Mouse (Mus musculus): ENCODE results near the gene Adcyap1r1.

Gene Adcyap1r1

DNA sequence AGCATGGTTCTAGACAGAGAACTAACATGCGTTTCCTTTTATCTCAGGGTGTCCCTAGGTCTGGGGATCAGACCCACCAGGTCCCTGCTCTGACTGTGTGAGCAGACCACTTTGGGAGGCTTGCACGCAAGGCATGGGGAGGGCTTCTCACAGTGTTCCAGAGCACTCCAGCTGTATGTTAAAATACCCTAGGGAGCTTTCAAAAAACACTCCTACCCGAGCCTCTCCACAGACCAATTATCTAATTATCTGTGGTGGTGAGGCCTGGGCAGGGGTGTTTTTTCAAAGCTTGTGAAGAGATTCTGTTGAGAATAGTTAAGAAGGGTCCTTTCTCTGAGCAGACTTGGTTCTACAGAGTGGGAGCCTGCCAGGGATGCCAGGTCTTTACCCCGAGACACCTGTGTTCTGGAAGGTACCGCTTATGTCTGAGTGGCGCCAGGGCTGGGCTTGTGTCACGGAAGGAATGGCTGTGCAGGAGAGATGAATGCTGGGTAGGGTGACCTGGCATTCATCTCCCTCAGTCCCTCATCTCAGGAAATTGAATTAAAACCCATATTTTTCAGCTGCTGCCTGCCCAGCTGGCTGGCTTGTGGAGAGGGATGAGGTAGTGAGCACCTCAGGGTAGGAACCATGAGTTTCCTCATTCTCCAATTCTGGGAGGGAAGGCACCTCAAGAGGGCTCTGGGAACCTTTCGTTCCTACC lies 2.7 kb upstream of the Adcyap1r1 start:
- no peak for DNase-seq (ENCODE audit: low read depth, low spot score)

DNA sequence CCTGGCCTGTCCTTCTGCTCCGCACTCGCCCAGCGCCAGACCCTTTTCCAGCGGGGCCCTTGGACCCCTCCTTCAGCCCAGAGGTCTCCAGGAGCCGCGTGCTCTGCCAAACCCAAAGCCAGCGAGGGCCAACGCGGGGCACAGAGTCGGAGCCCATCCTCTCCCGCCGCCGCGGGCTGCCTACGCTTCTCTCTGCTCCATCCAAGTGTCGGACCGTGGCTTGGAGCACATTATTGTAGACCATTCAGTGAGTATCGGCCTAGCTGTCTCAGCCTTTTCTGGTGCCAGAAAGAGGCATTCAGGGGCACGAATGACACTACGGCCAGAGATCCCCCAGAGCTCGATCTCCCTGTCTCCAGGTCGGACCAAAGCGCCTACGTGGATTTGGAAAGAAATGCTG lies 603 bp downstream of the Adcyap1r1 start:
- DNase-seq (ENCODE audit: low read depth, low spot score), result no peak

DNA sequence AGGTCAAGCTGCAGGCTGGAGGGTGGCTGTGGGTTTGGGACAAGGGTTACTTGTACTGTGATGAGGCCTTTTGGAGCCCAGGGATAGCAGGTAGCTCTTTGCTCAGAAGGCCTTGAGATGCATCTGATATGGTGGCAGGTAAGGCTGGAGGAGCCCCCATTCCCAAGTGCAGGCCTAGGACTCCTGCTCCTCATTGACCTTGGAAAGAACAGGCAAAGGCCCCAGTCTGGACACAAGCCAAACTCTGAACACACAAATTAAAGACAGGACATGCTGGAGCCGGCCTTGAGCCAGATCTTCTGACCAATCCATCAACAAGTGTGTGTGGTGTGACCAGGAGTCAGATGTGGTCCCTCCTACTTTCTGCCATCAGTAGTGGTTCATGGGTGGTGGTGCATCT lies 1.8 kb downstream of the Adcyap1r1 start:
- no peak for DNase-seq (ENCODE audit: low read depth, low spot score)

DNA sequence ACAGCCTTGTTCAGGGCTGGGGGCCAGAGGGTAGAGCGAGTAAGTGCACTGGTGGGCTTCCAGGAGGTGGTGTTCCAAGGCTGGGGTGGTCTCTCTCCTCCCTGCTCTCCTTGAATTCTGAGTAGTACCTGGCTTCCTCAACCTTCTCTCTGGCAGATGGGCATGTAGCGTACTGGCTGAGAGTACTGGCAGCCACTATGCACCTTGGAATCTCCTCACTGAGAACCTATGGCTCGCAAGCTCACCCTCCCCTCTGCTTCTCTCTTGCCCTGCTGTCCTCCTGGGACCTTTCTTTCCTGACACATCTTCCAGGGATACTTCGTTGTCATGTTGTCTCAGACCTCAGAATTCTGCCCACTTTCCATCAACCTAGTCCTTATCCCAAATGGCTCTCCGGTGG lies 3.9 kb downstream of the Adcyap1r1 start:
- DNase-seq (ENCODE audit: low read depth, low spot score), result no peak

DNA sequence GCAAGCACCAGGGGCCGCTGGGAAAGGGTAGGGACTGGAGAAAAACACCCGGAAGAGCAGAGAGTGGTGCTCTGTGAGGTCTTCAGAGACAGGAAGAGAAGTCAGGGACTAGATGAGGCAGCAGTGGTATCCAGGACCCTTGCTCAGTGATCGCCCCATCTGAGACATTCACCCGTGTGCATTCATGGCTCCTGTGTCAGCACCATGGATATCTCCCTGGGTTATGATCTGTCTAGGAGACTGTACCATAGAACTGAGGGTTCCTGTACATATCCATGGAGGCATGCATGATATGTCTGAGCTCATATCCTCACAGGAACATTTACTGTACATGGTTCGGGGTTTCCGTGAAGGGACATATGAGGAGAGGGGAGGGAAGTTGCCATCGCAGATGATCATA lies 5.9 kb downstream of the Adcyap1r1 start:
- no peak for DNase-seq (ENCODE audit: low read depth, low spot score)

DNA sequence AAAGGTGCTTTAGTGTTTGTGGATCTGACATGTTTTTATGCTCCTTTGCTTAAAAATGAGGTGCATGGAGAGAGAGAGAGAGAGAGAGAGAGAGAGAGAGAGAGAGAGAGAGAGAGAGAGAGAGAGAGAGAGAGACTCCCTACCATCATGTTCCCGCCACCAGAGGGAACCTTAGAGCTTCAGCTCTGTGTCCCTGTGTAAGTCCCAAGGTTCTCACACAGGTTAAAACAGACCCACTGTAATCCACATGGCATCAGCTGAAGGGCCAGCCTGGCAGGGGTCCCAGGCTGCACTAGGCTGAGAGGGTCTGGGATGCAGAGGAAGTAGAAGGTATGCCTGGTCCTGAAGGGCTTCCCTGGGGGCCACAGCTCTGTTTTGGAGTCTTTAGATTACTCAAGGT lies 6.4 kb downstream of the Adcyap1r1 start:
- DNase-seq (ENCODE audit: low read depth, low spot score), result no peak

DNA sequence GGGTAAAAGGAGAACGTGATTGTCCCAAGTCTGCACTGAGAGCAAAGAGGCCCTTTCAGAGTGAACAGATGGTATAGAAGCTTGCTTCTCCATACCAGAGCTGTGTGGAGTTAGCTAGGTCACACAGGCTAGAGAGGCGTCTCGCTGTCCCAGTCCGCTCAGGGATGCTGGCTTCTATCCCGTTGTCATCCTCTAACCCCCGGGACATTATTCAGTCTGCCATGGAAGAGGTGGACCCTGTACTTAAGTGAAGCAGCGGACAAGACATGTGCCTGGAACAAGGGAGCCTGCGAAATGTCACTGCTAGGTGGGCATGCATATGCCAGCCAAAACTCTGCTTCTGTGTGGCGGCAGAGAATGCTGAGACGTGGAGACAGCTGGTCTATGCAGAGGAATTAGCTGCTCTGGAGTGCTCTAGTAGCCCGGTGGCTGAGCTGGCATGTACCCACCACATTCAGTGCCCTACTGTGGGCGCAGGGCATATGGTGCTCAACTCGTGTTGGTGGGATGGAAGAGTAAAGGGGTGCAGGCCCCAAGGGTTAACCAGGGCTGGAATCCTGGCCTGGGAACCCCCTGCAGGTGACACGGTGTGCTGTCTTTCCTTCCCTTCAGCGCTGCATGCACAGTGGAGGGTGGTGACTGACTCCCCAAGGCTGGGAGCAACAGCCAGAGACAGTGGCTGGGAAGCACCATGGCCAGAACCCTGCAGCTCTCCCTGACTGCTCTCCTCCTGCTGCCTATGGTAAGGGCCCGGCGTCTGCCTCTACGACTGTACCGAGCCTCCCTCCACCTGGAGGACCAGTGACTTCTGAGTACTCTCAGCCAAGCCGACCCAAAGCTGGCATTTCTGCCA lies 8.0 kb downstream of the Adcyap1r1 start:
- DNase-seq (ENCODE audit: low read depth, low spot score), result no peak

DNA sequence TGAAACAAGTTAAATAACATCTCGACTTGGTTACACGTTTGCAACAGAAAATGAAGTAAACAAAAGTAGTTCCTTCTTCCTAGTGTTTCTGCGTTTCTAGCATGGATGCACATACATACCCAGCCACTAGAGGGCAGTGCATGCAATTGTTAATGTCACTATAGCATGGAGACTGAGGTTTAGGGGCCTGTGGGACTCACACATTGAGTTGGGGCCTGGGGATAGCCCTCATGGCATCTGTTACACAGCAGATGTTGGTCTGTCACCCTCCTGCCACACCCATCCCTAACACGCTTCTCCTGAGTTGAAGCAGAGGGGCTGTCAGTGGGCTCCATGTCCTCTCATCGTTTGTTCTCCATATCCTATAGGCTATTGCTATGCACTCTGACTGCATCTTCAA lies 9.4 kb downstream of the Adcyap1r1 start:
- DNase-seq (ENCODE audit: low read depth, low spot score), result no peak

DNA sequence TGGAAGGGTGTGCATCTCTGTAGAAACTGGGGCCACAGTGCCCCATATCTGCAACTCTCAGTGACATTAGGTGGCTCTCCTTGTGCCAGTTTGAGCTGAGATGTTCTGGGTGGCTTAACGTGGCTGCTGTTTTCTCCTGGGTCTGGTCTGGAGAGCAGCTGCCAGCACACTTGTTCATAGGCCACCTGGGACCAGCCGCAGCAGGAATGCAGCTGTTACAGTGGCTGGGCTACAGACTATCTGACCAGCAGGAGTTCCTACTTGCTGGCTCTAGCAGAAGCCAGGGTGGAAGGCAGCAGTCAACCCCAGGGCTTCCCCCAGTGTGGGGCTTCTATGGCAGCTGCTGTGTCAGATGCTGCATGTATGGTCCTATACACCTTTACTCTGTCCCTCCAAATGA lies 9.9 kb downstream of the Adcyap1r1 start:
- no peak for DNase-seq (ENCODE audit: low read depth, low spot score)

DNA sequence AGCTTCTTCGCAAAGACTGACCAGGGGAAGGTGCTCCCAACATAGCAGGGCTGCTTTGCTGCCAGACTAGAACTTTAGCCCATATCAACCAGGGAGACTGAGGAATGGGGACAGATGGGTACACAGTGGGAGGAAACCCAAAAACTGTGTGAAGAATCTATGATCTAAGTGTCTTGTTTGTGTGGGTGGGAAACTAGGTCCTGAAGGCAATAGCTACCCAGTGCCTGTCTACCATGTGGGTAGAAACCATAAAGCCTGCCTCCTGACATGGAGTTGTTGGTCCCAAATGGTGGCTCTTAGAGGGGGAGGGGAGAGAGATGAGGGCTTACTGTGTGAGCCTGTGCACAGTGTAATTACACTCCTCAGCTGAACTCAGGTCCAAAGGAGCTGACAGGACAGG lies 10.6 kb downstream of the Adcyap1r1 start:
- no peak for DNase-seq (ENCODE audit: low read depth, low spot score)

DNA sequence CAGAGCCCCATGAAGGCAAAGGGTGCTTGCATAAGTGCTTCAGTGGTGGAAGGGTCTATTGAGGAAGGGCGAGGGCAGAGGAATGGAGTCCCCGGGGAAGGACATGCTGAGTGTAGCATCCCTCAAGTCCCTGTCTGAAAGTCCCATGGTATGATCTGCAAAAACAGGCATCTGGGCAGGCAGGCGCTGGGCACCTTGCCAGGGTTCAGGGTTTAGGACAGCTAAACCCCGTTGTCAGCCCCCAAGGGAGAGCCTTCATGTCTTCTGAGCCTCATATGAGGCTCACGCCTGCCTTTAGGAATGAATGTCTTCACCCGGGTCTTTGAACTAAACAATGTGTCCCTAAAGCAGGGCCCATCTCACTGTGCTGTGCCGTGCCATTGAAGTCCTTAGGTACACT lies 12.2 kb downstream of the Adcyap1r1 start:
- DNase-seq (ENCODE audit: low read depth, low spot score), result no peak

DNA sequence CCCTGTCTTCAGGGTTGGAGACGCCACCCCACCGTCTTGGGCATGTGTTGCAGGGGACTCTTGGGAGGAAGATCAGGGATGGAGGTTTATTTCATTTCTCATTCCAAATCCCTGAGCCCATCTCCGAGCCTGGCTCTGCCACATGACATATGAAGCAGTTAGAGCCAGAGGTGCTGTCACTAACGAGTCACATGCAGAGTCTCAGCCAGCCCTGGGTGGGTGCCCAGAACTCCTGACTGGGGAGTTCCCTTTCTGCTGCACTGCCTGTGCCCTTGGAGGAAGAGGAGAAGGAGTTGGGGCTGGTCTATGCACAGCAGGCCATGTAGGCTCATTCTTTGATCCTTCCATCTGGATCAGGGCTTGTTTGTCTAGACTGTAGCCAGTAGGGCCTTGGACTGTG lies 13.5 kb downstream of the Adcyap1r1 start:
- no peak for DNase-seq (ENCODE audit: low read depth, low spot score)

DNA sequence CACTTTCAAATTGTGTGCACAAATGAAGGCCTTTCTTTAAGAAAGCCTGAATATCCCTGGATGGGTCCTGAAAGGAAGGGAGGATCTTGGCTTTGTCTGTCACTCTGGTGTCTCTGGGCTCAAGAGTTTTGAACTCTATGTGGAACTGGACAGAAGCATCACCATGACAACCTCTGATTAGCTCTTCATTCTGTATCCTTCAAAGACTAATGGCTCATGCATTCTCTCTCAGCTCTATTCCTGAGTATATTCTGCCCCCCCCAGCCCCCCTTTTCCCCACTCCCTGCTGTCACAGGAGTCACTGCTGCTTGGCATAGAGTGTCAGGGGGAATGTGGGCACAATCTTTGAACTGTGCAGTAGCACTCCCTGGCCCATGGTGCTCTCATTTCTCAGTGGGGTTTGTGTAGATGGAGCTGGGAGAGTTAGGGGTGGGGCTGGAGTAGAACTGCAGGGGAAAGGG lies 14.6 kb downstream of the Adcyap1r1 start:
- DNase-seq (ENCODE audit: low read depth, low spot score), result no peak

DNA sequence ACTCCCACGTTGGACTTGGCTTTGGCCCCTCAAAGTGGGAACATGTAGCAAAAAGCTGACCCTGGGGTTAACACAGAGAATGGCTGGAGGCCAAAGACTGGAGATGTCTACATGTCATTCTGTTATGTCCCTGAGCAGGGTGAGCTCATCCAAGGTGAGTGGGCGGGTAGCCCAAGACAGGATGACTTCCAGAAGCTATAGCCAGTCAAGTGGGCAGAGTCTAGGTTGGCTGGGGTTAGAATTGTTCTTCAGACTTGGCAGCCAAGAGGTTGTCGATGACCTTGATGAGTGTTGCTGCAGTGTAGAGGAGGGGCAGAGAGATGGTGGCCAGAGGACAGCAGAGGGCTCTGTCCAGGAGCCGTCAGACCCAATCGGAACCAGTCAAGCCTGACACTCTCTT lies 18.9 kb downstream of the Adcyap1r1 start:
- no peak for DNase-seq (ENCODE audit: low read depth, low spot score)

DNA sequence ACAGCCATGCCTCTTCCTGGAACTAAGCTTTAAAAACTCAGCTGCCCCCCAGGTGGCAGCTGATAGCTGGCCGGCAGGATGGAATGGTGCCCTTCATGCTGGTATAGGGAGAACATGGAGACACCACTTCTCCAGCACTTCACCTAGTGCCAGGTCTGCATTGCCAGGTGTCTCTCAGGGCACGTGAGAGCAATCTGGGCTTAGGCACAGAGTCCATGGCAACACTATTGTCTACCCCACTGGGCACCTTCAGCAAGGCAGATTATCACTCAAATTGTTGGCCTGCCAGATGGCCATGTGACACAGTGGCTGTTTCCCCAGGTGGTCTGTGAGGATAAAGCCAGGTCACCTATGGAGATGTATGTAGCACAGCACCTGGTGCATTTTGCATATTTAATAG lies 20.6 kb downstream of the Adcyap1r1 start:
- DNase-seq (ENCODE audit: low read depth, low spot score), result no peak

DNA sequence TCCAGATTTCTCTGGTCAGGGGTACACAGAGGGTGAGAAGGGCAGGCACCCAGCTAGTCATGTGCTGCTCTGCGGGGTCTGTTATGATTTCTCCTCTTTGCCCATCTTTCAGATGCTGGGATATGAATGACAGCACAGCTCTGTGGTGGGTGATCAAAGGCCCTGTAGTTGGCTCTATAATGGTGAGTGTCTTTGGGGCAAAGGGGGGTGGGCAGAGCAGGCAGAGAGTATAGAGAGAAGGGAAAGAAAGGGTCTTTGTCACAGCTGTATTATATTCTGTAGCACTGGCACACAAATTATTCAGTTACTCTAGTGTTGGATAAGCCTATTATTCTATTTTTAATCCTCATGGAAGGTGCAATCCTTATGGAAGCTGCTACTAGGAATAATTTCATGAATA lies 29.2 kb downstream of the Adcyap1r1 start:
- DNase-seq (ENCODE audit: low read depth, low spot score), result no peak

DNA sequence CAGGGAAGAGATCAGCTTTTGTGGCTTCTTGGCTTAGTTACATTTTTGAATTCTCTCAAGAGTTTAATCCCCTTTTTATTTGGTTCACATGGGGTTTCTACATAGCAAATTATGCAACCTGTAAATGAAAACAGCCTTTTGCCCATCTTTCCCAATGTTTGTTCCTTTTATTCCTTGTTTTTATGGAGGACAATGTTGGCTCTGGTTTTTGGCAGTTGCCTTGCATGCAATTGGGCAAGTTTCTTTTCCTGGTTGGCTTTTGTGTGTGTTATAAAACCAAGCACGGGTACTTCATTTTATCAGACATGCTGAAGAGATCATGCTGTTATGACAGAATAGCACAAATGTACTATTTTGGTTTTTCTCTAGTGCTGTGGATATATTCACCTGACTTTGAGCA lies 30.7 kb downstream of the Adcyap1r1 start:
- no peak for DNase-seq (ENCODE audit: low read depth, low spot score)

DNA sequence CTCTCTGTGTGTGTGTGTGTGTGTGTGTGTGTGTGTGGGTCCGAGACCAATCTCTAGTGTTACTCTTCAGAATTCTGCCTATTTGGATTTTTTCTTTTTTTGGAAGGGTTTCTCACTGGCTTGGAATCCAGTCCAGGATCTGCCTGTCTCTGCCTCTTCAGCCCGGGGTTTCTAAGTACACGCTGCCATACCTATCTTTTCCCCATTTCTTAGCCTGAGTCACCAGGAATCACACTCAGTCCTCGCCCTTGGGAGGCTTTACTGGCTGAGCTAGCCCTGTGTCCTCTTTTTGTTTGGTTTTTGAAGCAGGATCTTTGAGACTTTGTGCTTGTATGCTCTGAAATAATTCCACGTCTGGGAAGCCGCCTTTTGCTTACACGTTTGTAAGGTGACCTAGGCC lies 31.6 kb downstream of the Adcyap1r1 start:
- DNase-seq (ENCODE audit: low read depth, low spot score), result no peak

DNA sequence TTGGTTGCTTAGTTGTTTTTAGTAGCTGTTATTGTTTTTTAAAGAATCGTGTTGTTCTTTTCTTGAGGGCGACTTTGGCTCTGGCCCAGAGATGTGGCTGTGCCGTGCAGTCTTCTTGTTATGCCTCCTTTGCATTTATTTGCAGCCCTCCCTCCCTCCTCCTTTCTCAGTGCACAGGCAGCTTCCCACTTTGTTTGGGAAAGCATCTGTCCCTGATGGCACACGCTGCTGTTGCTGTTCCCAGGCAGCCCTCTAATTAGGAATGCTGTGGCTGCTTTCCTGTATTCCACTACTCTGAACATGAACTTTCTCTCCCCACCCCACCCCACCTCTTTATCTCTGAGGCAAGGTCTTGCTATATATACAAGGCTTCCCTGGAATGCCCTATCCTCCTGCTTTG lies 32.4 kb downstream of the Adcyap1r1 start:
- DNase-seq (ENCODE audit: low read depth, low spot score), result peak; percentile 52

DNA sequence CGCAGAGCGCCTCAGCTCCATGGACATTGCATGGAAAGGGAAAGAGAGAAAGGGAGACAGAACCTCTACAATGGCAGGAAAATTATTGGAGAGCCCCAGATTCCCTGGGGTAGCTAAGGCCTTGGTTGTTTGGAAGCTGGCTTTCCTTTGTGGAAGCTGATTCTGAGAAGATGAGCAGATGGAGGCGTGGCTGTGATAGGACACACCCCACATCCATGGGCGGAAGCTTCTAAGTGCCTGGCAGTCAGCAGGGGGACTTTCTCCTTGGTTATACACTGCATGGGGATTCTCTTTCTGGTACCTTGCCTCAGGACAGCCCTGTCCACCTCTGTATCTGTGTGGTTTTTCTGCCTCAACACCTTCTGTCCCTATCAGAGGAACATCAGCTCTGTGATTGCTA lies 33.4 kb downstream of the Adcyap1r1 start:
- DNase-seq (ENCODE audit: low read depth, low spot score), result no peak

DNA sequence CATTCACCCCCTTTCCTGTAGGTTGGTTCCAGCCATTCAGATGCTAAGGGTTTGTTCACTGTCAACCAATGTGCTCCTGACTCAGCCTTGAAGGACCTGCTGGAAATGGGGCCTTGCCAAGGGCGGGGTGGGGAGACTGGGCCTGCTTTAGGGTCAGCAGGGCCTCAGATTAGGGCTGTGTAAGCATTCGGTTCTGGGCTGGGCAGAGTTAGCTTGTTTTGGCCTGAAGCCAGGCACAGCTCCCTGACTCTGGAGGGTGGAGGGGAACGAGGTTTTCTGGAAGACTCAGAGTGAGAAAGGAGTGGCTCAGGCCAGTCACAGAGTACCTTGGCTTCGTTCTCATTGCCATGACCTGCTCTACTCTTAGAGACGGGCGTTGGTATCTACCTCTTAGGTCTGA lies 35.9 kb downstream of the Adcyap1r1 start:
- DNase-seq (ENCODE audit: low read depth, low spot score), result no peak

DNA sequence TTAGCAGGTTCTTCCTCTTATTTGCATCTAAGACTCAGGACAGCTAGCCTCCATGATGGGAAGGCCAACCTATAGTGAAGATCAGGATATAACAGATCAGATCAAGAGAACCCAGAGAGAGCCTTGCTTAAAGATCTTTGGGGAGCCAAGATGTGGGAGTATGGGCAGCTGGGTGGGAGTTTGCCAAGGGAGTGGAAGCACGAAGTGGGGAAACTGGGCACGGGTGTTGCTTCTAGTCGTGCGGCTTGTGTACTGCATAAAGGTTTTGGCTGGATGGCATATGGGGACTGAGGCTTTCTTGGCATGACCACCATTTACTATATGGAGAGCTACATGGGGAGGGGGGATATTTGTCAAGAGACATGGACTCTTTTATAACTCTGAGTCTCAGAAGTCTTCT lies 44.4 kb downstream of the Adcyap1r1 start:
- DNase-seq (ENCODE audit: low read depth, low spot score), result no peak

DNA sequence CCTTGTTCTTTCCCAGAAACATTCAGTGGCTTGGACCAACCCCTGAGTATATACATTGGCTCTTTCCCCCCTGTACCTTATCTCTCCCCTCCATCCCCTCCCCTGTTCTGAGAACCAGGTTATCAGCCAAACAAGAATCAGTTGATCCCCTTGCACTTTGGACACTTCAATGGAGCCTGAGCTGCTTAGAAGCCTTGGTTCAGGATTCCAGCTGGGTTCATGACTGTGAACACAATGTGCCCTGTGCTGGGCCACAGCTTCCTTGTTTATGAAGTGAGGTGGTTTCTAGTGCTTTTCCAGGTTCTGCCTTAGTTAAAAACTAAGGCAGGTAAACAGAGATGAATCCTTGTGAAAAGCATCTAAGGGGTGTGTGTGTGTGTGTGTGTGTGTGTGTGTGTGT lies 47.0 kb downstream of the Adcyap1r1 start:
- no peak for DNase-seq (ENCODE audit: low read depth, low spot score)

All from brain, embryonic 18.5 days (tissue).